Mouse (Mus musculus) midbrain, postnatal 0 days (tissue): ENCODE measurements around the gene Tbl1xr1. TPM values are rescaled to one million over a fixed set of nuclear protein-coding genes. Genes with fewer than 3 reads are reported as not detected.

Source experiments
- ATAC-seq: fragments of 200-750 bp; cut with Nextera tagmentation; 2 replicates; pipeline ENCODE4 v1.8.0; 2017; ENCODE audit warnings: moderate number of reproducible peaks, mild to moderate bottlenecking, moderate TSS enrichment, moderate library complexity; ENCODE audit not compliant: low FRiP score
- DNase-seq: peaks from one replicate; pipeline ENCODE4 v3.0.0-alpha.2; 2015; ENCODE audit warnings: low spot score
- H3K27ac ChIP-seq: fragments of 300-500 bp; sonication (generic); 2 replicates; pipeline ENCODE4 v1.5.1; 2014; ENCODE audit warnings: low read depth, mild to moderate bottlenecking, low read length, mixed read lengths
- H3K27me3 ChIP-seq: fragments of 300-500 bp; sonication (generic); 2 replicates; pipeline ENCODE4 v1.6.1; 2014; ENCODE audit warnings: low read length, control low read depth, mixed read lengths; ENCODE audit not compliant: insufficient read depth
- H3K36me3 ChIP-seq: fragments of 300-500 bp; sonication (generic); 2 replicates; pipeline ENCODE4 v1.6.1; 2014; ENCODE audit warnings: low read length, control low read depth, mixed read lengths; ENCODE audit not compliant: insufficient read depth
- H3K4me1 ChIP-seq: fragments of 300-500 bp; sonication (generic); 2 replicates; pipeline ENCODE4 v1.6.1; 2014; ENCODE audit warnings: mild to moderate bottlenecking, control low read depth, antibody characterized with exemption, low read length, mixed read lengths; ENCODE audit not compliant: insufficient read depth
- H3K4me2 ChIP-seq: fragments of 300-500 bp; sonication (generic); 2 replicates; pipeline ENCODE4 v1.6.1; 2014; ENCODE audit warnings: low read depth, mild to moderate bottlenecking, low read length, mixed read lengths; ENCODE audit not compliant: poor library complexity, severe bottlenecking
- H3K4me3 ChIP-seq: fragments of 300-500 bp; sonication (generic); 2 replicates; pipeline ENCODE4 v1.5.1; 2014; ENCODE audit warnings: low read depth, mild to moderate bottlenecking, low read length, moderate library complexity
- H3K9ac ChIP-seq: fragments of 300-500 bp; sonication (generic); replicated peaks from 2 replicates; pipeline ENCODE4 v1.6.1; 2014; ENCODE audit warnings: mild to moderate bottlenecking, low read length, moderate library complexity, mixed read lengths; ENCODE audit not compliant: poor library complexity, severe bottlenecking
- H3K9me3 ChIP-seq: fragments of 300-500 bp; sonication (generic); 2 replicates; pipeline ENCODE4 v1.6.1; 2016; ENCODE audit warnings: low read length, control low read depth
- CTCF ChIP-seq: IDR thresholded peaks from 2 replicates; pipeline ENCODE4 v1.5.1; 2016; ENCODE audit warnings: antibody characterized with exemption, mild to moderate bottlenecking
- WGBS: fragments of 180-500 bp; shearing (Covaris S2); extraction: QIAGEN DNeasy Blood & Tissue Kit; methylation state at CpG from one replicate; pipeline ENCODE4 v1.1.7; 2014; 5-methylcytosine and 5-hydroxymethylcytosine counted together
- polyA plus RNA-seq: library from polyadenylated mRNA; unstranded; fragments of >200 nt; fragmentation: Nextera tagmentation; extraction: Ambion mirVana; gene quantifications from 2 replicates; pipeline ENCODE4 v1.2.1, GENCODE M21; 2015
- total RNA-seq: library from RNA; depleted of rRNA; stranded (reverse); fragments of >200 nt; gene quantifications from 2 replicates; pipeline ENCODE4 v1.2.3, GENCODE M21; 2014

Gene Tbl1xr1
- total and polyA plus RNA-seq, 2 experiments from 2014 or later = 11.6 to 29.3 TPM

- Histone ChIP-seq H3K27ac (no peak overlapping the region), H3K4me3 (no peak overlapping the region), H3K4me1 (no peaks in the 10 kb centered on the region), H3K4me2 (no peak overlapping the region), H3K27me3 (no peaks in the 10 kb centered on the region), H3K36me3 (no peaks in the 10 kb centered on the region), H3K9me3 (no peaks in the 10 kb centered on the region), H3K9ac (no peak overlapping the region)
- ATAC-seq = no peak
- no peak for DNase-seq
- WGBS = 89% methylated on average over 4 of the region's 4 CpGs
- no peak for TF ChIP-seq CTCF
Measured at GRCm38 (mm10) chr3:22168432-22168831, 92.0 kb downstream of the Tbl1xr1 start.

GRCm38 (mm10) chr3:22171526-22171925, 95.1 kb downstream of the Tbl1xr1 start:
- Histone ChIP-seq H3K4me2 (no peak overlapping the region), H3K4me1 (no peaks in the 10 kb centered on the region), H3K27me3 (no peaks in the 10 kb centered on the region), H3K36me3 (no peaks in the 10 kb centered on the region), H3K9me3 (no peaks in the 10 kb centered on the region), H3K27ac (no peak overlapping the region), H3K4me3 (no peak overlapping the region), H3K9ac (no peak overlapping the region)
- DNase-seq = no peak
- no peak for TF ChIP-seq CTCF
- WGBS = 91% methylated on average over 8 of the region's 8 CpGs
- no peak for ATAC-seq

DNA sequence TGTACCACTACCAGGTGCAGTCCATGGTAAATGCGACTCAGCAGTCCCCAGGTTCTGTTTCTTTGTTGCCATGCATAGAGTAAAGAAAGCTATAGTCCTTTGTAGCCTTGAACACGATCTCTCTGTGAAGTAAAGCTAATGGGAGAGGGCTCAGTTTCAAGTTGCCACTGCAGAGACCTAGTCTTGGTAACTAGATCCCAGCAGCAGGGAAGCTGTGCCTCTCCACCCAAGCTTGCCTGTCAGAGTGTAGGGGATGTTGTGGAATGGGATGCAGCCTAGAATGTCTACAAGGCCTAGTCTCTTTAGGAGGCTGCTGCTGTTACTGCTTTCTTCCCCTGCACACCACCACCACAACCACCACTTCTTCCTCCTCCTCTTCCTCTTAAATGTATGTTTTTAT, 96.0 kb downstream of the Tbl1xr1 start:
- Histone ChIP-seq H3K27ac (no peak overlapping the region), H3K4me1 (no peaks in the 10 kb centered on the region), H3K4me3 (no peak overlapping the region), H3K4me2 (no peak overlapping the region), H3K27me3 (no peaks in the 10 kb centered on the region), H3K36me3 (no peaks in the 10 kb centered on the region), H3K9me3 (no peaks in the 10 kb centered on the region), H3K9ac (no peak overlapping the region)
- ATAC-seq (no peak), DNase-seq (no peak)
- WGBS = 59% methylated on average over 2 of the region's 2 CpGs
- TF ChIP-seq CTCF = no peak

GRCm38 (mm10) chr3:22173171-22173570, 96.7 kb downstream of the Tbl1xr1 start:
- H3K9ac ChIP-seq = no peak overlapping the region
- TF ChIP-seq CTCF = no peak
- no peak overlapping the region for H3K4me3 ChIP-seq
- H3K4me1 ChIP-seq = no peaks in the 10 kb centered on the region
- no peak for DNase-seq
- ATAC-seq = no peak
- H3K36me3 ChIP-seq = no peaks in the 10 kb centered on the region
- no peaks in the 10 kb centered on the region for H3K9me3 ChIP-seq
- H3K4me2 ChIP-seq = no peak overlapping the region
- WGBS = 89% methylated on average over 5 of the region's 5 CpGs
- H3K27ac ChIP-seq = no peak overlapping the region
- H3K27me3 ChIP-seq = no peaks in the 10 kb centered on the region

DNA sequence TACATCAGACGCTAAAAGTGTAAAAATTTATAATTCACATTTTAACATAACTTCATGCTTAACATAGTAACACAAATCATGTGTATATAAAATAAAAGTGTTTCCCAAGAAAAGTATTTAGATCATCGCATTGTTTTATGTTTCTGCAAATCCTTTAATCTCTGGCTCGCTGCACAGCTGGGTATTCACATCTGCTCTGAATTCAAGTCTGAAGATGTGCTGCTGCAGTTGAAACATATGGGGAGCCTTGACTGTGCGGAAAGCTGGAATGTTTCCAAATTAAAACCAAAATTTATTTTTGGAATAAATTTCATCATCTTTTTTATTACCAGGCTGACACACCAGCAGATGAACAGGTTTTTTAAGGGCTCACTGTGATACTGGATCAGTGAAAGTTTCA, 97.8 kb downstream of the Tbl1xr1 start:
- H3K4me2 ChIP-seq = no peak overlapping the region
- DNase-seq = no peak
- no peak overlapping the region for H3K9ac ChIP-seq
- H3K9me3 ChIP-seq = no peaks in the 10 kb centered on the region
- H3K4me3 ChIP-seq = no peak overlapping the region
- no peak overlapping the region for H3K27ac ChIP-seq
- H3K4me1 ChIP-seq = no peaks in the 10 kb centered on the region
- 65% methylated on average over 4 of the region's 4 CpGs for WGBS
- H3K36me3 ChIP-seq = no peaks in the 10 kb centered on the region
- TF ChIP-seq CTCF = no peak
- ATAC-seq = no peak
- no peaks in the 10 kb centered on the region for H3K27me3 ChIP-seq

DNA sequence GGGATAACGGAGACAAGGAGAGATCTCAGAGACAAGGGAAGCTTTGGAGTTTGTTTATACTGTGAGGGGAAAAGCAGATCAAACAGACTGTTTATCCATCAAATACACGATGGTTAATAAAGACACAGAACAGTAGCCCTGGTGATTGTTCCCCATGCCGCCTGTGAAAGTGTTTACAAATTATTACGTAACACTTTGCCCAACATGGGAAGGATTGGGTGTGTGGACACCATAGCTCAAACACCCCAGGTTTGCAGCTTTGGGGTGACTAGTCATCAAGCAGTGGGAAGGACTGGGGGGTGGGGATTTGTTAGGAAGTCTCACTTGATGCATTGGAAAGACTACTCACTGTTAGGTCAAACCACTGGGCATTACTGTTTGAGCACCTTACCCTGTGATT, 103.6 kb downstream of the Tbl1xr1 start:
- H3K4me3 ChIP-seq = no peak overlapping the region
- ATAC-seq = no peak
- H3K9me3 ChIP-seq = no peaks in the 10 kb centered on the region
- H3K36me3 ChIP-seq = no peaks in the 10 kb centered on the region
- no peaks in the 10 kb centered on the region for H3K27me3 ChIP-seq
- no peaks in the 10 kb centered on the region for H3K4me1 ChIP-seq
- no peak overlapping the region for H3K4me2 ChIP-seq
- no peak for DNase-seq
- TF ChIP-seq CTCF = no peak
- H3K9ac ChIP-seq = no peak overlapping the region
- WGBS = 73% methylated on average over 3 of the region's 4 CpGs
- no peak overlapping the region for H3K27ac ChIP-seq
